Mouse (Mus musculus) lung, embryonic 15.5 days (tissue): ENCODE measurements around the gene Tnrc6b. TPM values are rescaled to one million over a fixed set of nuclear protein-coding genes. Genes with fewer than 3 reads are reported as not detected.
A peak's percentile ranks its signal among the peaks of the same experiment; 100 is the strongest.

Experiments
- ATAC-seq: fragments of 200-750 bp; cut with Nextera tagmentation; 2 replicates; pipeline ENCODE4 v1.8.0; 2017; ENCODE audit warnings: moderate number of reproducible peaks, borderline replicate concordance; ENCODE audit not compliant: low FRiP score, low TSS enrichment; ENCODE audit errors: extremely low read depth
- H3K27ac ChIP-seq: fragments of 300-500 bp; sonication (generic); 2 replicates; pipeline ENCODE4 v1.5.1; 2015; ENCODE audit warnings: moderate library complexity, mild to moderate bottlenecking, inconsistent platforms
- H3K27me3 ChIP-seq: fragments of 300-500 bp; sonication (generic); 2 replicates; pipeline ENCODE4 v1.6.1; 2015; ENCODE audit warnings: inconsistent platforms
- H3K36me3 ChIP-seq: fragments of 300-500 bp; sonication (generic); 2 replicates; pipeline ENCODE4 v1.6.1; 2015; ENCODE audit warnings: inconsistent platforms
- H3K4me1 ChIP-seq: fragments of 300-500 bp; sonication (generic); 2 replicates; pipeline ENCODE4 v1.6.1; 2015; ENCODE audit warnings: inconsistent platforms
- H3K4me2 ChIP-seq: fragments of 300-500 bp; sonication (generic); 2 replicates; pipeline ENCODE4 v1.6.1; 2015; ENCODE audit warnings: inconsistent platforms, mild to moderate bottlenecking, moderate library complexity
- H3K4me3 ChIP-seq: fragments of 300-500 bp; sonication (generic); 2 replicates; pipeline ENCODE4 v1.5.1; 2015; ENCODE audit warnings: mild to moderate bottlenecking, inconsistent platforms
- H3K9ac ChIP-seq: fragments of 300-500 bp; sonication (generic); 2 replicates; pipeline ENCODE4 v1.6.1; 2015; ENCODE audit warnings: inconsistent platforms
- H3K9me3 ChIP-seq: fragments of 300-500 bp; sonication (generic); 2 replicates; pipeline ENCODE4 v1.6.1; 2016; ENCODE audit warnings: inconsistent platforms
- WGBS: fragments of 180-500 bp; shearing (Covaris S2); methylation state at CpG from one replicate; pipeline ENCODE4 v1.1.7; 2015; 5-methylcytosine and 5-hydroxymethylcytosine counted together
- polyA plus RNA-seq: library from polyadenylated mRNA; unstranded; fragments of >200 nt; fragmentation: Nextera tagmentation; extraction: Ambion mirVana; gene quantifications from 2 replicates; pipeline ENCODE4 v1.2.1, GENCODE M21; 2015

Gene Tnrc6b
- polyA plus RNA-seq, 1 experiment from 2014 or later = 27.2 TPM

GRCm38 (mm10) chr15:80934841-80935240 lies 223.7 kb downstream of the Tnrc6b start:
- H3K36me3 ChIP-seq = peaks cover 19% of the 10 kb centered on the region; the same call in 1 of the 2 replicates

GRCm38 (mm10) chr15:80936686-80937085 lies 225.6 kb downstream of the Tnrc6b start:
- peak; percentile 87 for ATAC-seq
- H3K36me3 ChIP-seq = peaks cover 17% of the 10 kb centered on the region; the same call in 1 of the 2 replicates
- peak overlapping the region; percentile 45; the same call in 1 of the 2 replicates for H3K27ac ChIP-seq

More at GRCm38 (mm10) chr15:80934841-80935240, 223.7 kb downstream of the Tnrc6b start:
- Histone ChIP-seq H3K9ac (no peak overlapping the region), H3K4me3 (no peak overlapping the region), H3K27me3 (no peaks in the 10 kb centered on the region), H3K4me2 (no peak overlapping the region), H3K4me1 (no peaks in the 10 kb centered on the region), H3K27ac (no peak overlapping the region), H3K9me3 (no peaks in the 10 kb centered on the region)
- no peak for ATAC-seq
- 85% methylated on average over 5 of the region's 5 CpGs for WGBS

GRCm38 (mm10) chr15:80938615-80939014 lies 227.5 kb downstream of the Tnrc6b start:
- peaks cover 6% of the 10 kb centered on the region; the same call in 1 of the 2 replicates for H3K36me3 ChIP-seq
- no peak overlapping the region for H3K4me3 ChIP-seq
- H3K27me3 ChIP-seq = no peaks in the 10 kb centered on the region
- no peaks in the 10 kb centered on the region for H3K9me3 ChIP-seq
- no peak overlapping the region for H3K9ac ChIP-seq
- no peak overlapping the region for H3K27ac ChIP-seq
- H3K4me2 ChIP-seq = no peak overlapping the region
- H3K4me1 ChIP-seq = no peaks in the 10 kb centered on the region
- no peak for ATAC-seq
- 74% methylated on average over 4 of the region's 4 CpGs for WGBS

More at GRCm38 (mm10) chr15:80936686-80937085, 225.6 kb downstream of the Tnrc6b start:
- Histone ChIP-seq H3K4me2 (no peak overlapping the region), H3K4me3 (no peak overlapping the region), H3K9me3 (no peaks in the 10 kb centered on the region), H3K4me1 (no peaks in the 10 kb centered on the region), H3K27me3 (no peaks in the 10 kb centered on the region), H3K9ac (no peak overlapping the region)
- 60% methylated on average over 3 of the region's 3 CpGs for WGBS

- 78% methylated on average over 5 of the region's 5 CpGs for WGBS
- H3K27me3 ChIP-seq = no peaks in the 10 kb centered on the region
- ATAC-seq = no peak
- H3K4me1 ChIP-seq = no peaks in the 10 kb centered on the region
- no peak overlapping the region for H3K4me2 ChIP-seq
- H3K36me3 ChIP-seq = peaks cover 3% of the 10 kb centered on the region; the same call in 1 of the 2 replicates
- no peak overlapping the region for H3K9ac ChIP-seq
- H3K27ac ChIP-seq = no peak overlapping the region
- H3K4me3 ChIP-seq = no peak overlapping the region
- H3K9me3 ChIP-seq = no peaks in the 10 kb centered on the region
Observed at GRCm38 (mm10) chr15:80939401-80939800, 228.3 kb downstream of the Tnrc6b start.

- Histone ChIP-seq H3K9ac (no peak overlapping the region), H3K27me3 (no peaks in the 10 kb centered on the region), H3K4me3 (no peak overlapping the region), H3K9me3 (no peaks in the 10 kb centered on the region), H3K36me3 (peaks cover 3% of the 10 kb centered on the region; the same call in 1 of the 2 replicates), H3K27ac (no peak overlapping the region), H3K4me1 (no peaks in the 10 kb centered on the region), H3K4me2 (no peak overlapping the region)
- WGBS = 87% methylated on average over 6 of the region's 6 CpGs
- no peak for ATAC-seq
Observed at GRCm38 (mm10) chr15:80941468-80942040, 230.4 kb downstream of the Tnrc6b start.

GRCm38 (mm10) chr15:80945851-80946250 lies 234.7 kb downstream of the Tnrc6b start:
- no peak overlapping the region for H3K4me2 ChIP-seq

GRCm38 (mm10) chr15:80948145-80949135 lies 237.3 kb downstream of the Tnrc6b start, which contains the start of gene Adsl:
Gene Adsl (plus strand): TSS chr15:80948490.
- H3K9ac ChIP-seq = peak within 1 kb of the TSS; percentile 71
- H3K36me3 ChIP-seq = peaks cover 15% of the 10 kb centered on the region
- H3K4me2 ChIP-seq = peak within 1 kb of the TSS; percentile 82
- under 1% methylated on average over 63 of the region's 63 CpGs for WGBS
- no peaks in the 10 kb centered on the region for H3K9me3 ChIP-seq
- H3K27me3 ChIP-seq = no peaks in the 10 kb centered on the region
- ATAC-seq = peak; percentile 93
- H3K27ac ChIP-seq = peak within 1 kb of the TSS; percentile 93
- peak within 1 kb of the TSS; percentile 81 for H3K4me3 ChIP-seq
- H3K4me1 ChIP-seq = peaks cover 12% of the 10 kb centered on the region

More at GRCm38 (mm10) chr15:80945851-80946250, 234.7 kb downstream of the Tnrc6b start:
- H3K4me3 ChIP-seq = no peak overlapping the region
- H3K27me3 ChIP-seq = no peaks in the 10 kb centered on the region
- H3K27ac ChIP-seq = no peak overlapping the region
- peaks cover 12% of the 10 kb centered on the region for H3K4me1 ChIP-seq
- H3K36me3 ChIP-seq = no peaks in the 10 kb centered on the region
- ATAC-seq = no peak
- no peaks in the 10 kb centered on the region for H3K9me3 ChIP-seq
- no peak overlapping the region for H3K9ac ChIP-seq
- 49% methylated on average over 3 of the region's 3 CpGs for WGBS

- H3K9me3 ChIP-seq = no peaks in the 10 kb centered on the region
- WGBS = 28% methylated on average over 4 of the region's 4 CpGs
Observed at GRCm38 (mm10) chr15:80949431-80949830, 238.3 kb downstream of the Tnrc6b start.

GRCm38 (mm10) chr15:80950055-80950454 lies 238.9 kb downstream of the Tnrc6b start:
- H3K4me2 ChIP-seq = peak overlapping the region; percentile 82
- peaks cover 12% of the 10 kb centered on the region for H3K4me1 ChIP-seq
- ATAC-seq = no peak
- 79% methylated on average over 7 of the region's 7 CpGs for WGBS
- peaks cover 31% of the 10 kb centered on the region for H3K36me3 ChIP-seq
- H3K9ac ChIP-seq = no peak overlapping the region
- no peak overlapping the region for H3K27ac ChIP-seq
- H3K27me3 ChIP-seq = no peaks in the 10 kb centered on the region
- H3K9me3 ChIP-seq = no peaks in the 10 kb centered on the region
- H3K4me3 ChIP-seq = peak overlapping the region; percentile 81; the same call in 1 of the 2 replicates

More at GRCm38 (mm10) chr15:80949431-80949830, 238.3 kb downstream of the Tnrc6b start:
- Histone ChIP-seq H3K4me2 (peak overlapping the region; percentile 82), H3K27ac (no peak overlapping the region), H3K36me3 (peaks cover 24% of the 10 kb centered on the region), H3K27me3 (no peaks in the 10 kb centered on the region), H3K9ac (peak overlapping the region; percentile 71), H3K4me3 (peak overlapping the region; percentile 81), H3K4me1 (peaks cover 12% of the 10 kb centered on the region)
- ATAC-seq = no peak

- H3K36me3 ChIP-seq = peaks cover 65% of the 10 kb centered on the region
- no peak for ATAC-seq
- no peak overlapping the region for H3K4me3 ChIP-seq
- 83% methylated on average over 9 of the region's 9 CpGs for WGBS
- no peak overlapping the region for H3K4me2 ChIP-seq
- H3K27ac ChIP-seq = no peak overlapping the region
- H3K4me1 ChIP-seq = peaks cover 12% of the 10 kb centered on the region
- H3K9me3 ChIP-seq = no peaks in the 10 kb centered on the region
- H3K9ac ChIP-seq = no peak overlapping the region
- no peaks in the 10 kb centered on the region for H3K27me3 ChIP-seq
Observed at GRCm38 (mm10) chr15:80953971-80954370, 242.9 kb downstream of the Tnrc6b start.

GRCm38 (mm10) chr15:80954861-80955260 lies 243.7 kb downstream of the Tnrc6b start:
- no peaks in the 10 kb centered on the region for H3K27me3 ChIP-seq
- no peaks in the 10 kb centered on the region for H3K9me3 ChIP-seq
- H3K4me1 ChIP-seq = peaks cover 4% of the 10 kb centered on the region
- no peak for ATAC-seq
- 80% methylated on average over 3 of the region's 3 CpGs for WGBS
- H3K36me3 ChIP-seq = peaks cover 72% of the 10 kb centered on the region
- no peak overlapping the region for H3K27ac ChIP-seq
- H3K4me2 ChIP-seq = no peak overlapping the region
- no peak overlapping the region for H3K9ac ChIP-seq
- H3K4me3 ChIP-seq = no peak overlapping the region
